ENCODE assay signal across 16 mouse cellular contexts in the genomic region with DNA sequence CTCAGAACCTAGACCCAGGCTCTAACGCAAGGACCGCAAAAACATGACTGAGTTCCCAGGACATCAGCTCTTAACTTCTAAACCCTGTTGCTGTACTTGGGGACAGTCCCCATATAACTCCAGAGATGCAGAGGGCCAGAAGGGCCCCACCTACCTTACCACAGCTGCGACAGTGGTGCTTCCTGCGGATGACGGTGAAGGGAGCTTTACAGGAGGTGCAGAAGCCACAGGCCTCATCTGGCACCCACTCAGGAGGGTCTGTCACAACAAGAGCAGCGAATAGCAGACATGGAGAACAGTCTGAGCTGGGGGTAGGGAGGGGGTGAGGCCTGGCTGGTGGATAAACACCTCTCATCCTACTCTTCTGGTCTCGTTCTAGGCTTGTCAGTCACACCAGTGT. TPM values are rescaled to one million over a fixed set of nuclear protein-coding genes. Genes with fewer than 3 reads are reported as not detected.
DNase-seq lines count a peak whose midpoint lies in the region; ATAC-seq lines count a peak whose summit lies in the region.
"Had no signal": no experiment of that assay in that cellular context is flagged by ENCODE, and none has a peak within 500 bp of the region (broad histone marks: within the 10 kb centered on the region; RNA-seq: fewer than 3 reads in every experiment).

No protein-coding gene starts in this region.

- peak overlapping the region; percentile 1 for H3K4me3 ChIP-seq in megakaryocyte, embryonic 14.5 days (replicated peaks)
- no peak overlapping the region for H3K4me3 ChIP-seq in forebrain, embryonic 16.5 days (replicated peaks; ENCODE audit: low read length)
- H3K4me3 ChIP-seq: embryonic facial prominence, embryonic 13.5 days; forebrain, embryonic 13.5 days; limb, embryonic 10.5 days; liver, embryonic 15.5 days had no signal

- no peak overlapping the region for H3K4me2 ChIP-seq in forebrain, embryonic 16.5 days (ENCODE audit: low read length)
- H3K4me2 ChIP-seq: embryonic facial prominence, embryonic 13.5 days; forebrain, embryonic 13.5 days; liver, embryonic 15.5 days had no signal

- H3K4me1 ChIP-seq in megakaryocyte, embryonic 14.5 days = peaks cover 63% of the 10 kb centered on the region
- H3K4me1 ChIP-seq in forebrain, embryonic 16.5 days (replicated peaks; ENCODE audit: control insufficient read depth, insufficient read depth, low read length) = peaks cover 11% of the 10 kb centered on the region
- H3K4me1 ChIP-seq: forebrain, embryonic 13.5 days; limb, embryonic 10.5 days; liver, embryonic 15.5 days had no signal

- peaks cover 6% of the 10 kb centered on the region for H3K9me3 ChIP-seq in megakaryocyte, embryonic 14.5 days
- no peaks in the 10 kb centered on the region for H3K9me3 ChIP-seq in forebrain, embryonic 16.5 days (ENCODE audit: control insufficient read depth, low read length)
- H3K9me3 ChIP-seq: embryonic facial prominence, embryonic 13.5 days; forebrain, embryonic 13.5 days; G1E; limb, embryonic 10.5 days; liver, embryonic 15.5 days had no signal

- no peak overlapping the region for H3K9ac ChIP-seq in forebrain, embryonic 16.5 days (replicated peaks; ENCODE audit: low read depth, low read length)
- H3K9ac ChIP-seq: embryonic facial prominence, embryonic 13.5 days; forebrain, embryonic 13.5 days; liver, embryonic 15.5 days had no signal

- no peak for ATAC-seq in forebrain, embryonic 16.5 days
- ATAC-seq: intestine, postnatal 0 days had no signal

- H3K27ac ChIP-seq in forebrain, embryonic 16.5 days (ENCODE audit: low read length) = no peak overlapping the region
- H3K27ac ChIP-seq: embryonic facial prominence, embryonic 13.5 days; forebrain, embryonic 13.5 days; limb, embryonic 10.5 days; liver, embryonic 15.5 days had no signal

- H3K36me3 ChIP-seq in megakaryocyte, embryonic 14.5 days (replicated peaks; ENCODE audit: low read length) = no peaks in the 10 kb centered on the region
- no peaks in the 10 kb centered on the region; the same call in 1 of the 2 replicates for H3K36me3 ChIP-seq in splenic B cell, adult 2 months (ENCODE audit: control insufficient read depth, insufficient read depth, low read length, poor library complexity, severe bottlenecking)
- H3K36me3 ChIP-seq in forebrain, embryonic 16.5 days (ENCODE audit: control insufficient read depth, insufficient read depth) = no peaks in the 10 kb centered on the region
- H3K36me3 ChIP-seq: embryonic facial prominence, embryonic 13.5 days; G1E; limb, embryonic 10.5 days; liver, embryonic 15.5 days had no signal

- H3K27me3 ChIP-seq in megakaryocyte, embryonic 14.5 days (replicated peaks) = peaks cover 4% of the 10 kb centered on the region
- H3K27me3 ChIP-seq in splenic B cell, adult 2 months (ENCODE audit: control insufficient read depth, insufficient read depth, low read length, poor library complexity, severe bottlenecking) = no peaks in the 10 kb centered on the region
- no peaks in the 10 kb centered on the region for H3K27me3 ChIP-seq in forebrain, embryonic 16.5 days (replicated peaks; ENCODE audit: control insufficient read depth, insufficient read depth, low read length)
- H3K27me3 ChIP-seq: embryonic facial prominence, embryonic 13.5 days; forebrain, embryonic 13.5 days; liver, embryonic 15.5 days had no signal

- DNase-seq in 416B (ENCODE audit: low read depth) = peak; percentile 40
- peak; percentile 95 for DNase-seq in CD4-positive, CD25-positive, alpha-beta regulatory T cell, adult 2 months (ENCODE audit: low read depth, low spot score)
- DNase-seq in splenic B cell, adult 2 months (ENCODE audit: low read depth, low spot score) = peak; percentile 71
- no peak for DNase-seq in kidney, adult 18-20 months
- DNase-seq in kidney, postnatal 14 days = no peak
- DNase-seq: cerebellum, postnatal 10 days; gastrocnemius, postnatal 25 days; heart, postnatal 10 days had no signal

- 80% methylated on average over 7 of the region's 7 CpGs for WGBS in forebrain, embryonic 16.5 days

RNA-seq across cellular contexts. Expression of a gene that starts 8.9 kb away (rescaled TPM):
- 12.3 and 31.0 TPM in 2 replicates for polyA plus RNA-seq in megakaryocyte, embryonic 14.5 days (2012; ENCODE audit: insufficient read depth, low replicate concordance)
- polyA plus RNA-seq in forebrain, embryonic 16.5 days (2015; fragmentation: Nextera tagmentation; extraction: Ambion mirVana) = 37.1 and 47.2 TPM in 2 replicates

RNA-seq across cellular contexts. Expression of a gene that starts 27.1 kb away (rescaled TPM):
- polyA plus RNA-seq in megakaryocyte, embryonic 14.5 days (2012; ENCODE audit: insufficient read depth, low replicate concordance) = 1.6 TPM in 1 of 2 replicates, not detected in the other
- 18.0 and 23.1 TPM in 2 replicates for polyA plus RNA-seq in forebrain, embryonic 16.5 days (2015; fragmentation: Nextera tagmentation; extraction: Ambion mirVana)

RNA-seq across cellular contexts. Expression of a gene that starts 27.2 kb away (rescaled TPM):
- 0.21 TPM in 1 of 2 replicates, not detected in the other for polyA plus RNA-seq in megakaryocyte, embryonic 14.5 days (2012; ENCODE audit: insufficient read depth, low replicate concordance)
- polyA plus RNA-seq in forebrain, embryonic 16.5 days (2015; fragmentation: Nextera tagmentation; extraction: Ambion mirVana) = 0.37 and 0.73 TPM in 2 replicates
- polyA plus RNA-seq: G1E; intestine, postnatal 0 days had no signal

Comparison
In these comparisons a context has a peak if more than half of its experiments do, and no peak if none do; other contexts are left out.
1. DNase-seq: peak in 416B (single experiment), CD4-positive, CD25-positive, alpha-beta regulatory T cell, adult 2 months (single experiment) and splenic B cell, adult 2 months (single experiment); none in kidney, adult 18-20 months (single experiment) and kidney, postnatal 14 days (single experiment).